Mouse (Mus musculus) gastrocnemius, postnatal 25 days (tissue): ENCODE results near the gene R3hdm1. TPM values are rescaled to one million over a fixed set of nuclear protein-coding genes. Genes with fewer than 3 reads are reported as not detected.
"Not testable (repeated sequence)": the region's sequence is repeated elsewhere in the genome, so short reads cannot be mapped to it uniquely, and the experiment has no call there.

Experiments
- DNase-seq: peaks from one replicate; pipeline ENCODE4 v3.0.0; 2022
- total RNA-seq, 2 experiments: library from RNA; stranded (reverse); gene quantifications; 1 replicate in 1 of 2; 2 replicates in 1 of 2; pipeline ENCODE4 v1.2.3; 2021

The R3hdm1 gene
- total RNA-seq, 2 experiments from 2014 or later = 49.3 to 56.3 TPM

DNA sequence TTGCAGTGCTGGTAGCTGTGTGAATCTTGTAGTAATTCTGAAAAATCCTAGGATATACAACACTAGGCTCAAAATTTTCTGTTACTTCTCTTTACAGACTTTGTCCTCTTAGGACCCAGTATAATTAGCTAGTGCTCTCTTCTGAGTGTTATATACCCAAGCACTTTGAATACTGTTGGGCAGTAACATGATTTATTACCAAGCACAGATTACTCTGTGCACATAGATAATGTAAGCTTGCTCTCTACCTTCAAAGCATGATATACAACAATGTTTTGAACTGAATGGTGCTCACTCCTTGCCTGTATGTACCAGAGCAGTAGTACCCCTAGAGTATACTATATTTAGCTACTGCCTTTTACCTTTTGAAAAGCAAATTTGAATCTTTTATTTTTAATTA lies 33.1 kb downstream of the R3hdm1 start:
- DNase-seq = not testable (repeated sequence)

DNA sequence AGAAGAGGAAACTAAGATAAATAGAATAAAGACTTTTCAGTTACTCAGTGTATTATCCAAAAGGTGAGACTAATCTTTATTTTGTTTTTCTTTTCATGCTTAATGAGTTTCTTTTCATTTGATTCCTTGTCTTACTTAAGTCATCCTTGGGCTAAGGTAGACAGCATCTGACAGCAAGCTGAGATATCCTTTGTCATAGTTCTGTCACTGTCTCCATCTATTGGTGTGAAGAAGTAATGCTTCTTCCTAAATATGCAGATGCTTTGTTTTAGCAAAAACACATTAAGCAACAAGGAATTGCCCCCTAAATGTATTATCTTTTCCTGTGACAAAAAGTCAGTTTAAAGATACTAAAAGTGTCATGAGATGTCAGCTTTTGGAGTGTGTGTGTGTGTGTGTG lies 37.9 kb downstream of the R3hdm1 start:
- DNase-seq = no peak

DNA sequence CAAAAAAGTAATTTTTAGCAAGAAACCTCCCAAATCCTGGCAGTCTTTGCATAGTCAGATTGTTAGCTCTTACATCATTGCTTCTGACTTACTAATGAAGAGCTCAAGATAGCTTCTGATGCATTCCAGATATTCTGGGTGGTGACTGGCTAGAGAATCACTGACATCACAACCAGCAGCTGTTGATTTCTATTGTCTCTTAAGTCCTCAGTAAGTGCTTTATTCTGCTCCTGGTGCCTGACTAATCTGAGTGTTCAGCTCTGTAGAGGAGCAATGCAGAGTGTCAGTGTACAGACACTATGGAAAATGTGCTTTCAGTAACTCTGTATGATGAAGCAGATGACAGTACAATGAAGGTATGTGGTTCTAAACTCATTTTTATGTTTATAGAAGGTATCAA lies 38.6 kb downstream of the R3hdm1 start:
- no peak for DNase-seq

DNA sequence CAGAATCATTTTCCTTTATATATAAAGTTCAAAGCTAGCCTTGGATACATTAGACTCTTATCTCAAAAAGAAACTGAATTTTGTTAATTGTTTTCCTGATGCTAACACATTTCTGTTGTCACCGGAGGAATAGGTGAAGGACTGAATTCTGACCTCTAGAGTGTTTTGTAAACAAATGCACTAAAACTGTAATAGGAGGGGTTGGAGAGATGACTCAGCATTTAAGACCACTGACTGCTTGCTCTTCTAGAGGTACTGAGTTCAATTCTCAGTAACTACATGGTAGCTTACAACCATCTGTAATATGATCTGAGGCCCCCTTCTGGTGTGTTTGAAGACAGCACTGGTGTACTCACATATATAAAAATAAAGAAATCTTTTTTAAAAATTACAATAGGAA lies 63.9 kb downstream of the R3hdm1 start:
- DNase-seq = no peak

DNA sequence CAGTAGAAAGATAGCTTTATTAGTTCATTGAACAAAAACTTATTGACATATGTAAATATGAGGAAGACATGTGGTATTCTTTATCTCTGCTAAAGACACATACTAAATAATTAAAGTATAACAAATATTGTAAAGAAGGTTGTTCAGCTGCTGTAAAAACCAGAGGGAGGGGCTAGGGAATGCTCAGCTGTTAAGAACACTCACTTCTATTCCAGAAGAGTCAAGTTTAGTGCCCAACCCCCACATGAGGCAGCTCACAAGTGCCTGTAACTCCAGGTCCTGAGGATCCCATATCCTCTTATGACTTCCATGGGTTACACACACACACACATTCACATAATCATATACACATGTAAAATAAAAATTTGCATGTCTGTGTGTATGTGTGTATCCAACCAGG lies 67.0 kb downstream of the R3hdm1 start:
- no peak for DNase-seq

DNA sequence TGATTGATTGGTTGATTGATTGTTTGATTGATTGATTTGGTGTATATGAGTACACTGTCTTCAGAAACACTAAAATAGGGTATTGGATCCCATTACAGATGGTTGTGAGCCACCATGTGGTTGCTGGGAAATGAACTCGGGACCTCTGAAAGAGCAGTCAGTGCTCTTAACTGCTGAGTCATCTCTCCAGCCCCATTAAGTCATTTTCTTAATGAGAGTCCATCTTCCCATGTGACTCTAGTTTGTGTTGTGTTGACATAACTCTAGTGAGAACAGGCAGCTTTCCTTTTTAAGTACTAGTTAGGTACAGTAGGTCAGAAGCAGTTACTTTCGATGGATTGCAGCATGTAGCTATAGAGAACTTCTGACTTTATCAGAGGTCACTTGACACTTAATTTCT lies 88.3 kb downstream of the R3hdm1 start:
- DNase-seq = no peak

GRCm38 (mm10) chr1:128192369-128192768 lies 89.3 kb downstream of the R3hdm1 start:
- no peak for DNase-seq

DNA sequence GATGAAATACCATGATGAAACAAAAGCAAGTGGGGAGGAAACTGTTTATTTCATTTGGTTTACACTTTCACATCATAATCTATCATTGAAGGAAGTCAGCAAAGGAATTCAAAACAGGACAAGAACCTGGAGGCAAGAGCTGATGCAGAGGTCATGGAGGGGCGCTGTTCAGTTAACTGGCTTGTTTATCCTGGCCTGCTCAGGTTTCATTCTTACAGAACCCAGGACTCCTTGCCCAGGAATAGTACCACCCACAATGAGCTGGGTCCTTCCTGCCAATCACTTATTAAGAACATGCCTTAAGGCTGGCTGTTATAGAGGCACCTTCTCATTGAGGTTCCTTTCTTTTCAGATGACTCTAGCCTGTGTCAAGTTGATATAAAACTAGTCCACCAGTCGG lies 90.9 kb downstream of the R3hdm1 start:
- DNase-seq = no peak

DNA sequence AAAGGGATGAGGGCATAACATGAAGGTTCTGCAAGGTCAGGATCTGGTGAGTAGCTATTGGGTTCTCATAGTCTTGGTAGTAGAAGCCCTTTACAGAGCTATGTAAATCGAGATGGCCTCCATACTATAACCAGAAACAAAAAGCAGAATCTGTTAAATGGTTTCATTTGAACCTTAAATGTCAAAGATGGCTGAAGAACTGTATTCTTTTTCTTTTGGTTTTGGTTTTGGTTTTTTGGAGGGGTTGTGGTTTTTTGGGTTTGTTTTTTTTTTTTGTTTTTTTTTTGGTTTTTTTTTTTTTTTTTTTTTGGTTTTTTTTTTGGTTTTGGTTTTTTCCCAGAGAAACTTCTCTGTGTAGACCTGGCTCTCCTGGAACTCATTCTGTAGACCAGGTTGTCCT lies 94.3 kb downstream of the R3hdm1 start:
- no peak for DNase-seq

- no peak for DNase-seq
These were observed 110.2 kb downstream of the R3hdm1 start for GRCm38 (mm10) chr1:128213261-128213660.

DNA sequence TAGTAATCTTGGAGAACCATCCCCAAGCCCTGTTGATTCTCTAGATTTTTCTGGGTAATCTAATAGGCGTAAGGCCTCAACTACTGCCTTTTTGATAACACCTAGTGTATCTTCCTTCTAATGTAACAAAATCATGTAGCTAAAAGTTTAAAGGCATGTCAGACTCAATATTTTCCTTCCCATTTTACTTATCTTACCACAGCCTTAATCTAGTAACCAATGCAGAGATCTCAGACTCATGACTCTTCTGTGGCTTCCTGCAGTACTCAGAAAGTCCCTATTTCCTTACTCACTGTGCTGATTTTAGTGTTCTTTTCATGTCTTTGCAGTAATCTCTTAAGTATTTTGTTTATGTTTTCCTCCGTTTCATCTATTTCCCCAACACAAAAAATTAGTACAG lies 118.8 kb downstream of the R3hdm1 start:
- DNase-seq = no peak

GRCm38 (mm10) chr1:128223304-128223703 lies 120.2 kb downstream of the R3hdm1 start:
- DNase-seq = no peak

GRCm38 (mm10) chr1:128235181-128235580 lies 132.1 kb downstream of the R3hdm1 start:
- no peak for DNase-seq

GRCm38 (mm10) chr1:128243627-128243995 lies 140.5 kb downstream of the R3hdm1 start, which contains the start of gene Ubxn4:
TSS of gene Ubxn4 (plus strand) at chr1:128243964.
- DNase-seq = no peak

DNA sequence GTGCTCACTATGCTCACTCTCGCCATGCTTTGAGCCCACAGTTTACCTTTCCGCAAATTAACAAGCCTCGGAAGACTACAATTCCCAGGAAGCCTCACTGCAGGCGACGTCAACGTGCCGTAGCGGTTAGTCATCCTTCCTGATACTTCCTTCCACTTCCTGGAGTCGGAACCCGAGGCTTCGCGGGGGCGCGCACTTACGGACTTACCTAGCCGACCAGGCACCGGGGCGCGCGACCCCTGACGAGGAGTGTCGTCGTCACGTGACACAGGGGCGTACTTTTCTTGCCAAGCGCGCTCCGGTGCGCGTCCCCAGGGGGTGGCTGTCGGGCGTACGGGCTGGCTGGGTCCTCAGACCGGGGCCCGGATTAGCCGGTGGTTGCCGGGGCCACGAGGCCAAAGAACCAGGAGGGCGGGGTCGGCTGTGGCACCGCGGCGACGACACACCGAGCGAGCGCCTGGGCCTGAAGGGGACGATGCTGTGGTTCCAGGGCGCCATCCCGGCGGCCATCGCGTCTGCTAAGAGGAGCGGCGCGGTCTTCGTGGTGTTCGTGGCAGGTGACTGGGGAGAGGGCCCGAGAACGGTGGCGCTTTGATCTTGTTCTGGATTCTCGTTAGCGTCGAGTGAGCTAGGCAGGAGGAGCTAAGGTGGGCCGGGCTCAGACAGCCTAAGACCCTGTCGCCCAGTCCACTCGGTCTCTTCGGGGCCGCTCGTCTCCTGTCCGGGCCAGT lies 141.1 kb downstream of the R3hdm1 start:
- DNase-seq = peak; percentile 94

DNA sequence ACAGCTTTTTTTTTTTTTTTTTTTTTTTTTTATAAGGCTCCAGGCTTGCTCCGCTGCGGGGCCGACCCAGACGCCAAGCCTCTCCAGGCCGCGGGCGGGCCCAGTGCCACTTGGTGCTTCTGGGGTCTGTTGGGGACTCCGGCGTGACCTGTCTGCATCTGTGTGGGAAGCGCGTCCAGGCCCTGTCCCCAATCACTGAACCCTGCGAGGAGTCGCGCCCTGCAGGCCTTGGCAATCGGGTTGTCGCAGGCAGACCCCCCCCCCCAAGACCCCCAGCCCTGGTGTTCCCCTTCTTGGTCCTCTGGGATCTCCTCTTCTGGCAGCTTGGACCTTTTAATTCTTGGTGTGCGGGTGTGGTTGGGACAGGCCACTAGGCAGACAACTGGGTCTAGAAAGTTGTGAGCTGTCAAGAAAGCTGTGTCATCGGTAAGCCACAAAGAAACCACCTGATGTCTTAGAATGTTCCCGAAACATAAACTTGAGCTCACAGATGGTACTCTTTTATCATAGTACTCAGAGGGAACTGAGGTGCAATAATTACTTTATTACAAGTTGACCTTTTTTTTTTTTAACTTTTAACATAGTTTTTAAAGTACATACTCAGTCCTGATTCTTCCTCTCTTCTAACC lies 141.7 kb downstream of the R3hdm1 start:
- peak; percentile 35 for DNase-seq

DNA sequence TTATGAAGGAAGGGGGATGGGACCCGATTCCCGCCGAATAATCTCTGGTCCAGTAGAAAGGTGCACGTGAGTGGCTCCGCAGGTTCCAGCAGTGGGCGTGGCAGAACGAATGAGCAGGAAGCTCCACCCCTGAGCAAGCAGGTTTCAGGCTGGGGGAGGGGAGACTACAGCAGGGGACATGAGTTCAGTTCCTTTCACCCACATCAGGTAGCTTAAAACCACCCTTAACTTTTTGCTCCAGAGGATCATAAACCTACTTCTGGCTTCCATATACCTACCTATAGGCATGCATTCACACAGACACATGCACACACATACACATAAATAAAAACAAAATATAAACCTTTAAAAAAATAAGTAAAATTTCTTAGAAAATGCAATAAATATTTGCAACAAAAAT lies 164.0 kb downstream of the R3hdm1 start:
- DNase-seq = not testable (repeated sequence)

DNA sequence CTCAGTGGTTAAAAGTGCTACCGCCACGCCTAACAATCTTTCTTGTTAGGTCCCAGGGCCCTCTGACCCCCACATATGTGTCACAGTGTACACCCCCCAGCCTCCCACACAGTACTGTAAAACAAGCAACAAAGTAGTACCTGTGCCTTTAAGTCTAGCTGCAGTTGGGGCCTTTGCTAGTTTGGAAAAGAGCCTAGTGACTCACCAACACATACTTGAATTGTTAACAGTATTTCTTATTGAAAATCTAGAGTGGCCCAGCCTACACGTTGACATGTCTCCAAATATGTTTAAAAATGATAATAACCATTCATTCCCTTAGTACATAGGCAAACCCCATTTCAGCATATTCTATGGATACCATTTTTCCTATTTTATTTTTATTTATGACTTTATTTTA lies 167.6 kb downstream of the R3hdm1 start:
- DNase-seq = no peak

GRCm38 (mm10) chr1:128275908-128276307 lies 172.8 kb downstream of the R3hdm1 start:
- DNase-seq = no peak

DNA sequence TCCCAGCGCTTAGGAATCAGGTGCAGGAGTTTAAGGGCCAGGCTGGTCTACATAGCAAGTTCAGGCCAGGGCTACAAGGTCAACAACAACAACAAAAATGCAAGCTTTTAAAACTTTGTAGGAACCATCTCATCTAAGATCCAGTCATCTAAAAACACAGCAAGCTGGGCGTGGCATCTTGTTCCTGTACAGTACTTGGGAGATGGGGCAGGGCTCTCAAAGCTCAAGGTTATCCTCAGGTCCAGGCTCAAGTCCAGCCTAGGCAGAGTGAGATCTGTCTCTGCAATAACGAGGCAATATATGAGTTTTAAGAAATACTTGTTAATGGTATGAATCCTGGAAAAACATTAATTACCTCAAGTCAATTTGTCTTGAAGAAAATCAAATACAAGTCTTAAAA lies 175.5 kb downstream of the R3hdm1 start:
- DNase-seq = no peak

DNA sequence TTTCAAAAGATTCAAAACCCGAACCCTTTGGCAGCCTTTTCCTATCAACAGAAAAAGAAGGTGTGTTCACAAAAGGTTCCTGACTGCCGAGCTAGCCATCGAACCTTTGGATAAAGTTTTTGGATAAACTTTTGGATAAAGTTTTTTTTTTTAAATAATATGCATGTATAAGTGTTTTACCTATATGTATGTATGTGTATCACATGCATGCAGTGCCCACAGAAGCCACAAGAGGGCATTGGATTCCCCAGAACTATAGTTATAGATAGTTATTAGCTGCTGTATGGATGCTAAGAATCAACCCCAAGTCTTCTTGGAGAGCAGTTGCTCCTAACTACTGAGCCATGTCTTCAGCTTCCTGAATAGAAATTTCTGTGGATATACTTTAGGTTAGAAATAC lies 178.7 kb downstream of the R3hdm1 start:
- DNase-seq = no peak

GRCm38 (mm10) chr1:128282924-128283323 lies 179.8 kb downstream of the R3hdm1 start:
- no peak for DNase-seq

GRCm38 (mm10) chr1:128284157-128284690 lies 181.1 kb downstream of the R3hdm1 start:
- no peak for DNase-seq

GRCm38 (mm10) chr1:128285136-128285535 lies 182.0 kb downstream of the R3hdm1 start:
- no peak for DNase-seq
